In the genomic region with DNA sequence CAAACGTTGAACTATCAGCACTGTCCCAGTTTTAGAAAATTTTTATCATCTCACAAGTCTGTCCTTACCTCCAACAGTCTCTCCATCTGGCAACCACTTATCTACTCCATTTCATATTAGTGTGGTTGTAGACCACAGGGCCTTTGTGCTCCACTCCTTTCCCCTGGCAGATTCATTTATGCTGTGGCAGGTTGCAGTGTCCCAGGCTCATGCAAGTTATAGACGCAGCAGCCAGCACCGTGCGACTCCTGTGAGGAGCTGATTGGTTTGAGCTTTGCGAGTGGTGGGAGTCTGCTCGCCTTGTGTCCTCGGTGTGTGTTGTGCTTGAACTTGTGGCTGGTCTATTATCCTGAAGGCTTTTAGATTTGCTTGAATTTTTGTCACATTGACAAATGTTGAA, we compare ENCODE assay signal across 22 mouse cellular contexts. TPM values are rescaled to one million over a fixed set of nuclear protein-coding genes. Genes with fewer than 3 reads are reported as not detected.
DNase-seq lines count a peak whose midpoint lies in the region; ATAC-seq and TF ChIP-seq lines count a peak whose summit lies in the region.
"Had no signal": no experiment of that assay in that cellular context is flagged by ENCODE, and none has a peak within 500 bp of the region (broad histone marks: within the 10 kb centered on the region; RNA-seq: fewer than 3 reads in every experiment).

No protein-coding gene starts in this region.

- H3K4me1 ChIP-seq in megakaryocyte, embryonic 14.5 days, result peaks cover 81% of the 10 kb centered on the region
- H3K4me1 ChIP-seq in liver, embryonic 12.5 days, result peaks cover 95% of the 10 kb centered on the region

- TF ChIP-seq POLR2A in myocyte (IDR thresholded peaks at IDR 0.05; ENCODE audit: insufficient read length, low read depth), result no peak

- peaks cover 5% of the 10 kb centered on the region for H3K36me3 ChIP-seq in megakaryocyte, embryonic 14.5 days (replicated peaks; ENCODE audit: low read length)
- H3K36me3 ChIP-seq in liver, embryonic 12.5 days, result peaks cover 5% of the 10 kb centered on the region; the same call in 1 of the 2 replicates
- no peaks in the 10 kb centered on the region for H3K36me3 ChIP-seq in myocyte (ENCODE audit: control insufficient read depth, insufficient read depth)
- H3K36me3 ChIP-seq: embryonic facial prominence, embryonic 12.5 days; midbrain, embryonic 13.5 days had no signal

- DNase-seq in kidney, adult 9 months, result no peak
- no peak for DNase-seq in Muller cell, postnatal 12 days (ENCODE audit: inconsistent ontology term)
- DNase-seq in cerebellum, postnatal 14 days, result no peak
- DNase-seq: B cell, adult 2 months; cerebellum, adult 11 months; cerebellum, postnatal 25 days; gastrocnemius, postnatal 25 days; kidney, adult 2 months; kidney, postnatal 25 days; layer of hippocampus, adult 9-11 months; lung, adult 18-20 months; retina, postnatal 1 day; right cerebral cortex, postnatal 4 days; thymus, adult 18-20 months had no signal

- H3K9ac ChIP-seq in liver, embryonic 12.5 days, result peak overlapping the region; percentile 56
- H3K9ac ChIP-seq: embryonic facial prominence, embryonic 12.5 days; midbrain, embryonic 13.5 days had no signal

- ATAC-seq in megakaryocyte, adult 5-6 weeks (ENCODE audit: poor library complexity, severe bottlenecking), result no peak
- ATAC-seq in erythroblast, adult 5-6 weeks (replicated peaks; ENCODE audit: low FRiP score, poor library complexity, severe bottlenecking), result peak; percentile 34
- peak; percentile 85 for ATAC-seq in liver, embryonic 12.5 days
- ATAC-seq: midbrain, embryonic 13.5 days had no signal

- peak overlapping the region; percentile 25 for H3K4me3 ChIP-seq in megakaryocyte, embryonic 14.5 days (replicated peaks)
- H3K4me3 ChIP-seq in liver, embryonic 12.5 days, result no peak overlapping the region; the same call in 1 of the 2 replicates
- H3K4me3 ChIP-seq in myocyte, result no peak overlapping the region
- H3K4me3 ChIP-seq: embryonic facial prominence, embryonic 12.5 days; midbrain, embryonic 13.5 days had no signal

- no peaks in the 10 kb centered on the region for H3K27me3 ChIP-seq in megakaryocyte, embryonic 14.5 days (replicated peaks)
- H3K27me3 ChIP-seq in liver, embryonic 12.5 days (replicated peaks), result no peaks in the 10 kb centered on the region
- H3K27me3 ChIP-seq in myocyte (ENCODE audit: control insufficient read depth, insufficient read depth, insufficient read length), result no peaks in the 10 kb centered on the region
- H3K27me3 ChIP-seq: embryonic facial prominence, embryonic 12.5 days; midbrain, embryonic 13.5 days had no signal

- peaks cover 79% of the 10 kb centered on the region for H3K79me2 ChIP-seq in myocyte (ENCODE audit: control insufficient read depth, insufficient read depth)

- no peak overlapping the region for H3ac ChIP-seq in myocyte (ENCODE audit: control insufficient read depth, insufficient read length)

- 14% methylated on average over 7 of the region's 7 CpGs for WGBS in liver, embryonic 12.5 days (ENCODE audit: insufficient replicate concordance)

- H3K9me3 ChIP-seq in megakaryocyte, embryonic 14.5 days, result no peaks in the 10 kb centered on the region
- no peaks in the 10 kb centered on the region for H3K9me3 ChIP-seq in liver, embryonic 12.5 days (replicated peaks)
- H3K9me3 ChIP-seq: embryonic facial prominence, embryonic 12.5 days; midbrain, embryonic 13.5 days had no signal

- H3K4me2 ChIP-seq in liver, embryonic 12.5 days, result peak overlapping the region; percentile 58
- peak overlapping the region; percentile 76 for H3K4me2 ChIP-seq in myocyte (ENCODE audit: low read depth)
- H3K4me2 ChIP-seq: embryonic facial prominence, embryonic 12.5 days; heart, embryonic 11.5 days; midbrain, embryonic 13.5 days had no signal

- peak overlapping the region; percentile 89 for H3K27ac ChIP-seq in liver, embryonic 12.5 days
- H3K27ac ChIP-seq: embryonic facial prominence, embryonic 12.5 days; midbrain, embryonic 13.5 days had no signal

TF ChIP-seq in myocyte, 11 proteins besides CTCF, POLR2A, EP300 and RAD21:
- no peak for TF ChIP-seq POLR2AphosphoS2 (IDR thresholded peaks at IDR 0.05; ENCODE audit: insufficient read length, low read depth)

RNA-seq across cellular contexts. Expression of gene Cyth3, which starts 17.6 kb away (rescaled TPM):
- 4.7 and 5.8 TPM in 2 replicates for polyA plus RNA-seq in megakaryocyte, embryonic 14.5 days (2012; ENCODE audit: insufficient read depth, low replicate concordance)
- 5.4 and 6.5 TPM in 2 replicates for total RNA-seq in megakaryocyte, adult 5-6 weeks (2015)
- total RNA-seq in megakaryocyte, adult 5-6 weeks (2017), result 7.5 and 8.9 TPM in 2 replicates
- total RNA-seq in erythroblast, adult 5-6 weeks (2015; ENCODE audit: low replicate concordance), result 105 and 106 TPM in 2 replicates
- 145 and 205 TPM in 2 replicates for total RNA-seq in erythroblast, adult 5-6 weeks (2017; ENCODE audit: low replicate concordance)
- polyA plus RNA-seq in liver, embryonic 12.5 days (2016; fragmentation: Nextera tagmentation; extraction: Ambion mirVana), result 46.0 and 47.7 TPM in 2 replicates
- 18.5 TPM for polyA plus RNA-seq in myocyte (2012; fragmentation: generic; extraction: Trizol)
